Mouse (Mus musculus) spleen, postnatal 4 days (tissue): ENCODE measurements at regions not wholly inside any gene's neighbourhood (a gene's known extent, or its start where the extent isn't known, plus 50 kb on each side); places are given as distances from the start of the nearest gene placed in this dataset.
"Not testable (repeated sequence)": the region's sequence is repeated elsewhere in the genome, so short reads cannot be mapped to it uniquely, and the experiment has no call there.

ENCODE experiments used
- DNase-seq, 2 experiments: peaks; one replicate each; pipeline ENCODE4 v3.0.0; 2022; ENCODE audit warnings: low spot score in 2 of 2

- not testable (repeated sequence) for DNase-seq
These were observed 528.6 kb upstream of the Zfp386 start for GRCm38 (mm10) chr12:115518778-115519541.

GRCm38 (mm10) chr12:115527065-115527464, 520.5 kb upstream of the Zfp386 start:
- no peak for DNase-seq

GRCm38 (mm10) chr12:115542482-115542881, 505.0 kb upstream of the Zfp386 start:
- DNase-seq, result no peak

GRCm38 (mm10) chr12:115566878-115567277, 480.6 kb upstream of the Zfp386 start:
- not testable (repeated sequence) for DNase-seq

DNA sequence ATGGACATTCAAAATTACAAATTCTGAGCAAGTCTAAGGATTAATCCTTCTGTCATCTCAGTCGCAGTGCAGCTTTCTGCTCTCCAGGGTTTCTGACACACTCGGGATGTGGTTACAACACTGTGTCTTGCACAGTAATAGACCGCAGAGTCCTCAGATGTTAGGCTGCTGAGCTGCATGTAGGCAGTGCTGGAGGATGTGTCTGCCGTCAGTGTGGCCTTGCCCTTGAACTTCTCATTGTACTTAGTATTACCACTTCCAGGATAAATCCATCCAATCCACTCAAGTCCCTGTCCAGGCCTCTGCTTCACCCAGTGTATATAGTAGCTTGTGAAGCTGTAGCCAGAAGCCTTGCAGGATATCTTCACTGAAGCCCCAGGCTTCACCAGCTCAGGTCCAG, 454.5 kb upstream of the Zfp386 start:
- not testable (repeated sequence) for DNase-seq

DNA sequence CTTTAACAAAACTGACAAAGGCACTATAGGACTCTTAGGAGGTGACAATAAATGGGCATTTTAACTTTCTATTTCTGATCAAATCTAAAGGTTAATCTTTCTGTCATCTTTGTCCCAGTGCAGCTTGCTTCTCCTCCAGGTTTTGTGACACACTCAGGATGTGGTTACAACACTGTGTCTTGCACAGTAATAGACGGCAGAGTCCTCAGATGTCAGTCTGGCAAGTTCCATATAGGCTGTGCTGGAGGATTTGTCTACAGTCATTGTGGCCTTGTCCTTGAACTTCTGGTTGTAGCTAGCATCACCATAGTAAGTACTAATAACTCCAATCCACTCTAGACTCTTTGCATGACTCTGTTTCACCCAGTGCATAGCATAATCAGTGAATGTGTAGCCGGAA, 443.8 kb upstream of the Zfp386 start:
- no peak for DNase-seq

GRCm38 (mm10) chr12:115604951-115605350, 442.6 kb upstream of the Zfp386 start:
- no peak for DNase-seq

GRCm38 (mm10) chr12:115622564-115623233, 424.8 kb upstream of the Zfp386 start:
- DNase-seq, result not testable (repeated sequence)

DNA sequence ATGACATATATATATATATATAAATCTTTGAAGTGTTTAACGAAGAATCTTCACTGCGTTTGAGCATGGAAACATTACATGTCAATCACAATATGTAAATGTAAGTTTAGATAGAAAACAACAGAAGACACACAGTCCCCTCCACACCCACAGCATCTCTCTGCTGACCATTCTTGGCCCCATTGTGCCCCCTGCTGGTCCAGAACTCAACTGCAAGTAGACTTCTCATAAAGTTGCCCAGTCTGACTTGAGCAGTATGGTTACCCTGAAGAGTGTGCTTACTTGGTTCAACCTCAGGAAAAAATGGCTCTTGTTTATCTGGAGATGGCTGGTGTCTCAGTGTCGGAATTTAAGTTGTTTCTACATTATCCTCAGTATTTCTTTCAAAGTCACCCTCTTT, 423.3 kb upstream of the Zfp386 start:
- peak in 1 of 2 experiments; percentile 14 for DNase-seq

DNA sequence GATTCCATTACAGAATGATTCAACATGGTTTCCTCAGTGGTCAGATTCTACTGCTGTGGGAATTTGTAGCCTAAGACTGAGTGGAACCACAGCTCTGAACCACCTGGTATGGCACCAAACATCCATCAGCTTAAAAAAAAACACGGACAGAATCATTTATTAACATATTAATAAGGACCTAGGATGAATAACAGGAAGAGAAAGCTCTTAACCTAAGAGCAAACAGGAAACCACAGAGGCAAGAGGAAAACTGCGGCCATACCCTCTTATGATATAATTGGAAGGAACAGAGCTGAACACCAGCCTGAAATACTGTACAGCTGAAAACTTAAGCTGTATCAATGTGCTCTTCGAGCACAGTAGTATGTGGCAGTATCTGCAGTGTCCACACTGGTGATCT, 399.9 kb upstream of the Zfp386 start:
- DNase-seq, result no peak

DNA sequence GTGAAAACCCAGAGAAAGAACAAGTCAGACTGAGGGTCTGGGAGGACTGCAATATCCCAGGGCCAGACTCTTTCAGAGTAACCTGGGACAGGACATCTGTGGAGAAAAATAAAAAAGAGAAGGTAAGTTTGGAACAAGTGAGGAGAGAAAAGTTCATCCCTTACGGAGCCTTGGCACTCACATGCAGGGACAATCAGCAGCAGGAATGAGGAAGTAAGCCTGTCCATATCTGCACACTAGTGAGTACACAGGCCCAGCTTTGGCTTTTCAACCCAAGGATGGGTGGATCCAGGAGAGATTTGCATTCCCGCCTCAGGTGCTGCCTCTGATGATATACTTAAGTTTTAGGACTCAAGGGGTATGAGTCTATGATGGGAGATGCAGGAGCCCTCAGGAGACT, 399.4 kb upstream of the Zfp386 start:
- not testable (repeated sequence) for DNase-seq

DNA sequence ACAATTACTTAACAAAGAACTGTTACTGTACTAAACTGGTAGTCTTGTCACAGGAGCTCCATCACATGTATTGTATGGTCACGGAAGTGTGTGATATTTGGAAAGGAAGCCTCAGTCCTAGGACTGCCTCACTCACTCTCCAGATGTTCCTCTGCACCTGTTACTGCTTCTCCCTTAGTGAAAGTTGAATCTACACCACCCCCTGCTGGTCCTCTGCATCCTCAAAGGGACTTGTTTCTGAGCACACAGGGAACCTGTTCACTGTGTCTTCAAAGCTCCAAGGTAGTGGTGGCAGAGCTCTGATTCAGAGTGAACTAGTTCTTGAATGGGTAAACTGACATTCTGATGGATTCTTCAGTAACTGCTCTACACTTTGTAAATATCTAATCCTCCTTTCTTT, 391.7 kb upstream of the Zfp386 start:
- no peak for DNase-seq

DNA sequence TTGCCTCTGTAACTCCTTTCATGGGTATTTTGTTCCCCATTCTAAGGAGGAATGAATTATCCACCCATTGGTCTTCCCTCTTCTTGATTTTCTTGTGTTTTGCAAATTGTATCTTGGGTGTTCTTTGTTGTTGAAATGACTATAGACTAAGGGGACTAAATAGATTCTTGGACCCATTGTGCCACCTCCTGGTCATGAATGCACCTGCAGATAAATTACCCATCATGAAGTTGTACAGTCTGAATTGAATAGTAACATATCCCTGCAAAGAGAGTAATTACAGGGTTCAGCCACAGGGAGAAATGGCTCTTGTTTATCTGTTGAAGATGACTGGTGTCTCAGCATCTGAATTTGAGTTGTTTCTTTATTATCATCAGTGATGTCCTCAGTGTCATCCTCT, 383.4 kb upstream of the Zfp386 start:
- DNase-seq, result not testable (repeated sequence)

- not testable (repeated sequence) for DNase-seq
These were observed 375.8 kb upstream of the Zfp386 start for GRCm38 (mm10) chr12:115671683-115672082.

GRCm38 (mm10) chr12:115691801-115692200, 355.7 kb upstream of the Zfp386 start:
- DNase-seq, result peak in 1 of 2 experiments; percentile 38

GRCm38 (mm10) chr12:115709813-115710212, 337.7 kb upstream of the Zfp386 start:
- DNase-seq, result not testable (repeated sequence)

DNA sequence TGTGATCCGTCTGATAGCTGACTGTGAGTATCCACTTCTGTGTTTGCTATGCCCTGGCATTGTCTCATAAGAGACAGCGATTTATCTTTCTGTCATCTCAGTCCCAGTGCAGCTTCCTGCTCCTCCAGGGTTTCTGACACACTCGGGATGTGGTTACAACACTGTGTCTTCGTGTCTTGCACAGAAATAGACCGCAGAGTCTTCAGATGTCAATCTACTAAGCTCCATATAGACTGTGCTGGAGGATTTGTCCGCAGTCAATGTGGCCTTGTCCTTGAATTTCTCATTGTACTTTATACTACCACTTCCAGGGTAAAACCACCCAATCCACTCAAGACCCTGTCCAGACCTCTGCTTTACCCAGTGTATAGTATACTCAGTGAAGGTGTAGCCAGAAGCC, 305.5 kb upstream of the Zfp386 start:
- not testable (repeated sequence) for DNase-seq

DNA sequence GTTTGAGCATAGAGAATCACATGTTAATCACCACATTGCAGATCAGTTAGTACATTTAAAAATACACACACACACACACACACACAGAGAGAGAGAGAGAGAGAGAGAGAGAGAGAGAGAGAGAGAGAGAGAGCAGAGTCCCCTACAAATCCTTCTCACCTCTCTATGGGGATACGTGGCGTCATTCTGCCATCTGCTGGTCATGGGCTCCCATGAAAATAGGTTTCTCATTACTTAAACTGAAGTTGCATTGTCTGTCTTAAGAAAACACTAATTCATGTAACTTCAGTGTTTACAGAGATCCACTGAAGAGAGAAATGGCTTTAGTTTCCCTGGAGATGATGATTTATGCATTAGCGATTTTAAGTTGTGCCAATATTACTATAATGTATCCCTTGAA, 297.9 kb upstream of the Zfp386 start:
- DNase-seq, result peak in 1 of 2 experiments; percentile 17

DNA sequence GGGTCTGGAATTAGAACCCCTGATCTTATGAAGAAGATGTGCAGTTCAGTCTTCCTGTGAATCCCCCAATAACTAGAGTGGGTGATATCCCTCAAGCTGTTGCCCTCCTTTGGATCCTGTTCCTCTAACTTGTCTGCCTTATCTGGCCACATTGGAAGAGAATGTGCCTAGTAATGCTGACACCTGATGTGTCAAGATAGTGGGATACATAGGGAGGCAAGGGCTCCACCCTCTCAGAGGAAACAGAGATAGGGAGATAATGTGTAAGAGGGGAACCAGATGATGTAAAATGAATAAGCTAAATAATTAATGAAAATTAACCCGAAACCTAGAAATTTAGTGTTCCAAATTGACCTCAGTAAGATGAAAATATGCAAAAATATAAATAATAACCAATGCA, 294.4 kb upstream of the Zfp386 start:
- not testable (repeated sequence) for DNase-seq

DNA sequence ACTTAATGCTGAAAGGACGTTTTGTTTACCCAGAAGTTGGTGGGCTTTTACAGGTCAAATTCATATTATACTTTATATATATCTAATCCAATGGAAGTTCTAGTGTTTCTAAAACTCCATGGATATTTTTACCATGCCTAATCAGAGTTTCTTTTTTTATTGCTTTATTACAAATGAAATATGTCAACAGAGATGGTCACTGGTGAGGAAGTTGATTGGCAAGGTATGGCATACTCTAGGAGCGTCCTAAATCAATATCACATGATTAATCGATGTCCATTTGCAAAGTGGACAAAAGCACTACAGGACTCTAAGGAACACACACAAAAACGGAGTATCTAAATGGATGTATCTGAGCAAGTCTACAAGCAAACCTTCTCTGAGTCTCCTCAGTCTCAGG, 290.0 kb upstream of the Zfp386 start:
- not testable (repeated sequence) for DNase-seq

- not testable (repeated sequence) for DNase-seq
These were observed 288.5 kb upstream of the Zfp386 start for GRCm38 (mm10) chr12:115759041-115759440.

- DNase-seq, result not testable (repeated sequence)
These were observed 285.8 kb upstream of the Zfp386 start for GRCm38 (mm10) chr12:115761766-115762165.

DNA sequence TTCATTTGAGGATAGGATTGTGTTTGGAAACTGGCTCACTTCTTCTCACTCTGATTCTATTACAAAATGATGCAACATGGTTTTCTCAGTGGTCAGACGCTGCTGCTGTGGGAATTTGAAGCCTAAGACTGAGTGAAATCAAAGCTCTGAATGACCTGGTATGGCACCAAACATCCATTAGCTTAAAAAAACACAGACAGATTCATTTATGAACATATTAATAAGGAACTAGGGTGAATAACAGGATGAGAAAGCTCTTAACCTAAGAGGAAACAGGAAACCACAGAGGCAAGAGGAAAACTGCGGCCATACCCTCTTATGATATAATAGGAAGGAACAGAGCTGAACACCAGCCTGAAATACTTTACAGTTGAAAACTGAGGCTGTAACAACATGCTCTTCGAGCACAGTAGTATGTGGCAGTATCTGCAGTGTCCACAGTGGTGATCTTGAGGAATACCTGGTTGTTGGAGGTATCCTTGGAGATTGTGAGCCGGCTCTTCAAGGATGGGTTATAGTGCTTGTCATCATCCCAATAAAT, 282.5 kb upstream of the Zfp386 start:
- not testable (repeated sequence) for DNase-seq
